Mouse (Mus musculus) kidney, embryonic 15.5 days (tissue): ENCODE results near the gene Pou6f1. TPM values are rescaled to one million over a fixed set of nuclear protein-coding genes. Genes with fewer than 3 reads are reported as not detected.
A peak's percentile ranks its signal among the peaks of the same experiment; 100 is the strongest.
"Not testable (repeated sequence)": the region's sequence is repeated elsewhere in the genome, so short reads cannot be mapped to it uniquely, and the experiment has no call there.

Experiments used
- ATAC-seq: fragments of 200-750 bp; cut with Nextera tagmentation; replicated peaks from 2 replicates; pipeline ENCODE4 v1.8.0; 2017; ENCODE audit warnings: moderate TSS enrichment; ENCODE audit not compliant: low FRiP score
- H3K27ac ChIP-seq: fragments of 300-500 bp; sonication (generic); 2 replicates; pipeline ENCODE4 v1.5.1; 2015; ENCODE audit warnings: mild to moderate bottlenecking, inconsistent platforms
- H3K27me3 ChIP-seq: fragments of 300-500 bp; sonication (generic); 2 replicates; pipeline ENCODE4 v1.6.1; 2015; ENCODE audit warnings: inconsistent platforms
- H3K36me3 ChIP-seq: fragments of 300-500 bp; sonication (generic); 2 replicates; pipeline ENCODE4 v1.6.1; 2015; ENCODE audit warnings: inconsistent platforms
- H3K4me1 ChIP-seq: fragments of 300-500 bp; sonication (generic); 2 replicates; pipeline ENCODE4 v1.6.1; 2015; ENCODE audit warnings: inconsistent platforms
- H3K4me2 ChIP-seq: fragments of 300-500 bp; sonication (generic); 2 replicates; pipeline ENCODE4 v1.6.1; 2015; ENCODE audit warnings: moderate library complexity, mild to moderate bottlenecking, inconsistent platforms
- H3K4me3 ChIP-seq: fragments of 300-500 bp; sonication (generic); replicated peaks from 2 replicates; pipeline ENCODE4 v1.5.1; 2015; ENCODE audit warnings: mild to moderate bottlenecking, inconsistent platforms
- H3K9ac ChIP-seq: fragments of 300-500 bp; sonication (generic); 2 replicates; pipeline ENCODE4 v1.6.1; 2015; ENCODE audit warnings: mild to moderate bottlenecking, inconsistent platforms
- H3K9me3 ChIP-seq: fragments of 300-500 bp; sonication (generic); replicated peaks from 2 replicates; pipeline ENCODE4 v1.6.1; 2016; ENCODE audit warnings: inconsistent platforms
- WGBS: fragments of 180-500 bp; shearing (Covaris S2); methylation state at CpG from one replicate; pipeline ENCODE4 v1.1.7; 2015; ENCODE audit warnings: mixed read lengths; 5-methylcytosine and 5-hydroxymethylcytosine counted together
- polyA plus RNA-seq: library from polyadenylated mRNA; unstranded; fragments of >200 nt; fragmentation: Nextera tagmentation; extraction: Ambion mirVana; gene quantifications from 2 replicates; pipeline ENCODE4 v1.2.1, GENCODE M21; 2015

Gene Pou6f1
- polyA plus RNA-seq, 1 experiment from 2014 or later, result 8.4 TPM

GRCm38 (mm10) chr15:100631454-100632170, 31.8 kb upstream of the Pou6f1 start:
- Histone ChIP-seq H3K36me3 (no peaks in the 10 kb centered on the region), H3K9ac (no peak overlapping the region), H3K27me3 (peaks cover 27% of the 10 kb centered on the region), H3K27ac (no peak overlapping the region), H3K4me2 (no peak overlapping the region), H3K9me3 (no peaks in the 10 kb centered on the region), H3K4me3 (no peak overlapping the region), H3K4me1 (peaks cover 53% of the 10 kb centered on the region)
- 71% methylated on average over 12 of the region's 12 CpGs for WGBS
- no peak for ATAC-seq

GRCm38 (mm10) chr15:100630126-100630525, 30.3 kb upstream of the Pou6f1 start:
- 75% methylated on average over 3 of the region's 3 CpGs for WGBS
- no peak overlapping the region for H3K27ac ChIP-seq

GRCm38 (mm10) chr15:100628797-100629196, 29.0 kb upstream of the Pou6f1 start:
- H3K27me3 ChIP-seq, result peaks cover 3% of the 10 kb centered on the region; the same call in 1 of the 2 replicates
- no peak overlapping the region for H3K9ac ChIP-seq
- peaks cover 48% of the 10 kb centered on the region for H3K4me1 ChIP-seq
- peak overlapping the region; percentile 18; the same call in 1 of the 2 replicates for H3K27ac ChIP-seq
- H3K36me3 ChIP-seq, result no peaks in the 10 kb centered on the region
- no peak overlapping the region for H3K4me2 ChIP-seq
- H3K4me3 ChIP-seq, result no peak overlapping the region
- H3K9me3 ChIP-seq, result no peaks in the 10 kb centered on the region
- ATAC-seq, result no peak
- 54% methylated on average over 7 of the region's 7 CpGs for WGBS

More at GRCm38 (mm10) chr15:100630126-100630525, 30.3 kb upstream of the Pou6f1 start:
- peaks cover 13% of the 10 kb centered on the region for H3K27me3 ChIP-seq
- H3K4me2 ChIP-seq, result no peak overlapping the region
- no peak overlapping the region for H3K4me3 ChIP-seq
- no peaks in the 10 kb centered on the region for H3K36me3 ChIP-seq
- ATAC-seq, result no peak
- peaks cover 49% of the 10 kb centered on the region for H3K4me1 ChIP-seq
- no peak overlapping the region for H3K9ac ChIP-seq
- no peaks in the 10 kb centered on the region for H3K9me3 ChIP-seq

- no peaks in the 10 kb centered on the region; the same call in 1 of the 2 replicates for H3K27me3 ChIP-seq
- no peak for ATAC-seq
- H3K9ac ChIP-seq, result no peak overlapping the region
- H3K4me3 ChIP-seq, result no peak overlapping the region
- H3K36me3 ChIP-seq, result no peaks in the 10 kb centered on the region
- no peaks in the 10 kb centered on the region for H3K9me3 ChIP-seq
- peaks cover 40% of the 10 kb centered on the region for H3K4me1 ChIP-seq
- peak overlapping the region; percentile 24; the same call in 1 of the 2 replicates for H3K27ac ChIP-seq
- H3K4me2 ChIP-seq, result no peak overlapping the region
- WGBS, result 10% methylated on average over 11 of the region's 11 CpGs
Observed at GRCm38 (mm10) chr15:100627774-100628370, 28.1 kb upstream of the Pou6f1 start.

GRCm38 (mm10) chr15:100627287-100627686, 27.5 kb upstream of the Pou6f1 start:
- Histone ChIP-seq H3K36me3 (peaks cover 1% of the 10 kb centered on the region; the same call in 1 of the 2 replicates), H3K27me3 (no peaks in the 10 kb centered on the region; the same call in 1 of the 2 replicates), H3K9ac (no peak overlapping the region), H3K4me2 (no peak overlapping the region), H3K4me3 (no peak overlapping the region), H3K9me3 (no peaks in the 10 kb centered on the region), H3K4me1 (peaks cover 34% of the 10 kb centered on the region), H3K27ac (peak overlapping the region; percentile 24; the same call in 1 of the 2 replicates)
- 23% methylated on average over 10 of the region's 10 CpGs for WGBS
- no peak for ATAC-seq

GRCm38 (mm10) chr15:100624435-100624834, 24.7 kb upstream of the Pou6f1 start:
- peaks cover 19% of the 10 kb centered on the region for H3K36me3 ChIP-seq
- no peaks in the 10 kb centered on the region for H3K9me3 ChIP-seq
- WGBS, result 91% methylated on average over 3 of the region's 3 CpGs
- H3K4me2 ChIP-seq, result no peak overlapping the region
- peaks cover 28% of the 10 kb centered on the region for H3K4me1 ChIP-seq
- H3K27me3 ChIP-seq, result no peaks in the 10 kb centered on the region
- ATAC-seq, result no peak
- H3K27ac ChIP-seq, result no peak overlapping the region
- H3K4me3 ChIP-seq, result no peak overlapping the region
- H3K9ac ChIP-seq, result no peak overlapping the region

GRCm38 (mm10) chr15:100623754-100624153, 24.0 kb upstream of the Pou6f1 start:
- peaks cover 22% of the 10 kb centered on the region for H3K4me1 ChIP-seq
- no peak overlapping the region for H3K4me3 ChIP-seq
- H3K36me3 ChIP-seq, result peaks cover 26% of the 10 kb centered on the region
- no peak overlapping the region for H3K9ac ChIP-seq
- H3K9me3 ChIP-seq, result no peaks in the 10 kb centered on the region
- no peak overlapping the region for H3K27ac ChIP-seq
- H3K4me2 ChIP-seq, result no peak overlapping the region
- H3K27me3 ChIP-seq, result no peaks in the 10 kb centered on the region
- WGBS, result 91% methylated on average over 9 of the region's 9 CpGs
- no peak for ATAC-seq

- no peak overlapping the region for H3K4me3 ChIP-seq
- no peak overlapping the region for H3K4me2 ChIP-seq
- H3K9ac ChIP-seq, result no peak overlapping the region
- ATAC-seq, result no peak
- peaks cover 42% of the 10 kb centered on the region for H3K36me3 ChIP-seq
- H3K27ac ChIP-seq, result peak overlapping the region; percentile 3; the same call in 1 of the 2 replicates
- WGBS, result 84% methylated on average over 7 of the region's 7 CpGs
- H3K4me1 ChIP-seq, result peaks cover 11% of the 10 kb centered on the region
- no peaks in the 10 kb centered on the region for H3K9me3 ChIP-seq
- H3K27me3 ChIP-seq, result no peaks in the 10 kb centered on the region
Observed at GRCm38 (mm10) chr15:100622164-100622563, 22.4 kb upstream of the Pou6f1 start.

- H3K9ac ChIP-seq, H3K4me2 ChIP-seq, ATAC-seq, H3K9me3 ChIP-seq, H3K27me3 ChIP-seq, H3K4me3 ChIP-seq: not testable (repeated sequence)
- peaks cover 45% of the 10 kb centered on the region for H3K36me3 ChIP-seq
- H3K4me1 ChIP-seq, result peaks cover 15% of the 10 kb centered on the region
- 73% methylated on average over 9 of the region's 9 CpGs for WGBS
- 0 out of 2 replicates have a peak overlapping the region, but pooled peaks have one; percentile 3 for H3K27ac ChIP-seq
Observed at GRCm38 (mm10) chr15:100621671-100622070, 21.9 kb upstream of the Pou6f1 start.

GRCm38 (mm10) chr15:100619200-100619599, 19.4 kb upstream of the Pou6f1 start:
- H3K9ac ChIP-seq, result no peak overlapping the region
- no peak for ATAC-seq
- peaks cover 18% of the 10 kb centered on the region for H3K4me1 ChIP-seq
- no peak overlapping the region for H3K4me3 ChIP-seq
- H3K9me3 ChIP-seq, result no peaks in the 10 kb centered on the region
- H3K36me3 ChIP-seq, result peaks cover 45% of the 10 kb centered on the region
- H3K27ac ChIP-seq, result no peak overlapping the region
- no peak overlapping the region for H3K4me2 ChIP-seq
- no peaks in the 10 kb centered on the region for H3K27me3 ChIP-seq
- WGBS, result 78% methylated on average over 7 of the region's 7 CpGs

- Histone ChIP-seq H3K27ac (peak overlapping the region; percentile 99), H3K9ac (peak overlapping the region; percentile 91), H3K9me3 (no peaks in the 10 kb centered on the region), H3K4me1 (peaks cover 29% of the 10 kb centered on the region), H3K4me2 (peak overlapping the region; percentile 90), H3K4me3 (peak overlapping the region; percentile 98), H3K27me3 (no peaks in the 10 kb centered on the region), H3K36me3 (peaks cover 42% of the 10 kb centered on the region)
- WGBS, result 0% methylated on average over 19 of the region's 19 CpGs
- ATAC-seq, result peak; percentile 5; the same call in 1 of the 2 replicates
Observed at GRCm38 (mm10) chr15:100616221-100616620, 16.4 kb upstream of the Pou6f1 start.

GRCm38 (mm10) chr15:100615825-100616220, 16.0 kb upstream of the Pou6f1 start:
- WGBS, result under 1% methylated on average over 38 of the region's 43 CpGs
- Histone ChIP-seq H3K27me3 (no peaks in the 10 kb centered on the region), H3K4me2 (peak overlapping the region; percentile 90), H3K9ac (peak overlapping the region; percentile 91), H3K36me3 (peaks cover 40% of the 10 kb centered on the region), H3K27ac (peak overlapping the region; percentile 99), H3K4me1 (peaks cover 29% of the 10 kb centered on the region), H3K4me3 (peak overlapping the region; percentile 98), H3K9me3 (no peaks in the 10 kb centered on the region)
- ATAC-seq, result peak; percentile 87
